Mouse (Mus musculus): ENCODE measurements around the gene Cib1. TPM values are rescaled to one million over a fixed set of nuclear protein-coding genes. Genes with fewer than 3 reads are reported as not detected.
A peak's percentile ranks its signal among the peaks of the same experiment; 100 is the strongest.

Cib1 gene
- polyA plus RNA-seq, 1 experiment from 2014 or later, result 189 TPM

DNA sequence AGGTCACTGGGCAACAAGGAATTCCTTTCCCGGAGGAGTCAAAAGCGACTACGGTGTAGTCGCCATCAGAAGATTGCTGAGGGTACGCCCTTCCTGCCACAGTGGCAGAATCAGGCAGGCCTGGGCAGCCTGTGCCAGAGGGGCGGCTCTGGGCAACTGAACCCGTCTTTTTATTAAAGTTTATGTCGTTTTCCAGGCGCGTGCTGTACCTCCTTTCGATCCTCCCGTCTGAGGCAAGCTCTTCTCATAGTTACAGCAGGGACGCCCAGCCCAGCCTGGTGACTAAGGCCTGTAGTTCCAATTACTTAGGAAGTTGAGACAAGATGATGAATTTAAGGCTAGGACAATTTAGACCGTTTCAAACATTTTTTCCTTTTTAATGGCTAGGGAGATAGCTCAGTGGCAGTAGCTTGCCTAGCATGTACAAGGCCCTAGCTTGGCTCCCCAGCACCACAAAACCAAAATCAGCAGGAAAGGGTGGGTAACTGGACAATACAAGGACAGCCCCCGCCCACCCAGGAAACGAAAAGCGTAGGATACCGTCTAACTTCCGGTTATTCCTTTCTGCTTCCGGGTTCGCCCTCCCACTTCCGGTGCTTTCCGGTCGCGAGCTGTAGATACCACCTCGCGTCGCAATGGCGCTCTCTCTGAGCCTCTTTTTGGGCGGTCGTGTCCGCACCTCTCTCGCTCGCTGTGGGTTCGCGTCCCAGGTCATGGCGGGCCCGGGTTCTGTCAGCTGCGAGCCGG, 28.2 kb upstream of the Cib1 start, which contains the start of gene Ngrn:
TSS of gene Ngrn (plus strand) at position 591 of the 747 bp plus-strand sequence.
- Histone ChIP-seq H3K4me1 (replicated peaks; ENCODE audit: control insufficient read depth, insufficient read depth) (peaks cover 2% of the 10 kb centered on the region; the same call in 1 of the 2 replicates), H3K9ac (ENCODE audit: low read length) (peak within 1 kb of the TSS; percentile 87), H3K4me2 (replicated peaks; ENCODE audit: low read depth) (peak within 1 kb of the TSS; percentile 91), H3K27ac (replicated peaks) (peak within 1 kb of the TSS; percentile 87), H3K4me3 (ENCODE audit: low read depth, low read length) (peak within 1 kb of the TSS; percentile 83), H3K36me3 (ENCODE audit: control insufficient read depth, insufficient read depth, low read length) (peaks cover 13% of the 10 kb centered on the region), H3K27me3 (ENCODE audit: control insufficient read depth, insufficient read depth, low read length) (no peaks in the 10 kb centered on the region), H3K9me3 (ENCODE audit: control insufficient read depth, low read length) (no peaks in the 10 kb centered on the region)
- WGBS, result 26% methylated on average over 40 of the region's 40 CpGs
- TF ChIP-seq CTCF (IDR thresholded peaks at IDR 0.05; ENCODE audit: low read depth) (peak; percentile 46), EP300 (optimal IDR thresholded peaks at IDR 0.05) (no peak)
- ATAC-seq (ENCODE audit: low FRiP score, low TSS enrichment) (peak; percentile 91), DNase-seq (ENCODE audit: low spot score) (peak; percentile 88)

DNA sequence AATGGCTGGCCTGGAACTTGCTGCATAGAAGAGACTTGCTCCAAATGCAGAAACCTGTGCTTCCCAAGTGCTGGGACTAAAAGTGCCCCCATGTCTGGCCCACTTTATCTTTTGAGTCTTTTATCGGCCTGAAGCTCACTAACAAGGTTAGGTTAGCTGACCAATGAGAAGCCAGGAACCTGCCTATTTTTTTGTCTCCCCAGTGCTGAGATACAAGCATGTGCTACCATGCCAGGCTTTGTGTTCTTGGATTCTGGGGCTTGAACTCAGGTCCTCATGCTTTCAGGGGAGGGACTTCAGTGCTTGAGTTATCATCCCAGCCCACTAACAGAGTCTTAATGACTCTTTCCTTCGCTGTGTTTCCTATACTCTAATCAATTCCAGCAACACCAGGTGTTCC, 25.1 kb upstream of the Cib1 start:
- H3K4me2 ChIP-seq (replicated peaks; ENCODE audit: low read depth), result no peak overlapping the region
- no peak overlapping the region for H3K27ac ChIP-seq (replicated peaks)
- WGBS, result 64% methylated on average over 2 of the region's 2 CpGs
- H3K36me3 ChIP-seq (ENCODE audit: control insufficient read depth, insufficient read depth, low read length), result no peaks in the 10 kb centered on the region
- TF ChIP-seq EP300 (optimal IDR thresholded peaks at IDR 0.05), result no peak
- no peak for TF ChIP-seq CTCF (IDR thresholded peaks at IDR 0.05; ENCODE audit: low read depth)
- ATAC-seq (ENCODE audit: low FRiP score, low TSS enrichment) (no peak), DNase-seq (ENCODE audit: low spot score) (no peak)
- H3K4me1 ChIP-seq (replicated peaks; ENCODE audit: control insufficient read depth, insufficient read depth), result peaks cover 2% of the 10 kb centered on the region; the same call in 1 of the 2 replicates
- no peak overlapping the region for H3K4me3 ChIP-seq (ENCODE audit: low read depth, low read length)
- H3K27me3 ChIP-seq (ENCODE audit: control insufficient read depth, insufficient read depth, low read length), result no peaks in the 10 kb centered on the region
- no peaks in the 10 kb centered on the region for H3K9me3 ChIP-seq (ENCODE audit: control insufficient read depth, low read length)
- no peak overlapping the region for H3K9ac ChIP-seq (ENCODE audit: low read length)

DNA sequence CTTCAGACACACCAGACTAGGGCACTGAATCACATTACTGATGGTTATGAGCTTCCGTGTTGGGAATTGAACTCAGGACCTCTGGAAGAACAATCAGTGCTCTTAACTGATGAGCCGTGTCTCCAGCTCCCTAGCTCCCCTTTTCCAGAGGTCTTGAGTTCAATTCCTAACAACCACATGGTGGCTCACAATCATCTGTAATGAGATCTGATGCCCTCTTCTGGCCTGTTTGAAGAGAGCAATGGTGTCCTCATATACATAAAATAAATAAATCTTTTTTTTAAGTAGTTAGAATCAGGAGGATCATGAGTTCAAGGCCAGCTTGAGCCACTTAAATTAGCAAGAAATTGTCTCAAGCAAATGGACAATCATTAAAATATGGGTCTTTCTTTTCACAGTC, 23.4 kb upstream of the Cib1 start:
- DNase-seq (ENCODE audit: low spot score) (no peak), ATAC-seq (ENCODE audit: low FRiP score, low TSS enrichment) (no peak)
- Histone ChIP-seq H3K27ac (replicated peaks) (no peak overlapping the region), H3K36me3 (ENCODE audit: control insufficient read depth, insufficient read depth, low read length) (no peaks in the 10 kb centered on the region), H3K4me2 (replicated peaks; ENCODE audit: low read depth) (no peak overlapping the region), H3K27me3 (ENCODE audit: control insufficient read depth, insufficient read depth, low read length) (no peaks in the 10 kb centered on the region), H3K4me1 (replicated peaks; ENCODE audit: control insufficient read depth, insufficient read depth) (no peaks in the 10 kb centered on the region), H3K4me3 (ENCODE audit: low read depth, low read length) (no peak overlapping the region), H3K9ac (ENCODE audit: low read length) (no peak overlapping the region), H3K9me3 (ENCODE audit: control insufficient read depth, low read length) (no peaks in the 10 kb centered on the region)
- WGBS, result 70% methylated on average over 2 of the region's 2 CpGs
- TF ChIP-seq EP300 (optimal IDR thresholded peaks at IDR 0.05) (no peak), CTCF (IDR thresholded peaks at IDR 0.05; ENCODE audit: low read depth) (peak; percentile 51)

DNA sequence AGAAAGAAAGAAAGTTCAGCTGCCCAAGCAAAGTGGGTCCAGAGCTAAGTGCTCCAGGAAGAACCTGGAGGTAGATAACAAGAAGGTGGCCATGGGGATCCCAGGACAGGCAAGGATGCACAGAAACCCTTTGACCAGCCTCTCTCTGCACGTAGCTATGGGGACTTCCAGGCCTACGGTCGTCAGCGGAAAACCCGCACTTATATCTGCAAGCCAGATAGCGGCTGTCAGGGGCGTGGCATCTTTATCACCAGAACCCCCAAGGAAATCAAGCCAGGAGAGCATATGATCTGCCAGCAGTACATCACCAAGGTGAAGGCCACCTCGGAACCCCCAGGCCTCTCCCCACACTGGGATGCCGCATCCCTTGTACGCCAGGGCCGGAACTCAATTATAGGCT, 20.3 kb upstream of the Cib1 start:
- no peaks in the 10 kb centered on the region for H3K4me1 ChIP-seq (replicated peaks; ENCODE audit: control insufficient read depth, insufficient read depth)
- H3K9ac ChIP-seq (ENCODE audit: low read length), result no peak overlapping the region
- H3K4me2 ChIP-seq (replicated peaks; ENCODE audit: low read depth), result no peak overlapping the region
- TF ChIP-seq CTCF (IDR thresholded peaks at IDR 0.05; ENCODE audit: low read depth), result no peak
- no peak for TF ChIP-seq EP300 (optimal IDR thresholded peaks at IDR 0.05)
- H3K4me3 ChIP-seq (ENCODE audit: low read depth, low read length), result no peak overlapping the region
- DNase-seq (ENCODE audit: low spot score) (no peak), ATAC-seq (ENCODE audit: low FRiP score, low TSS enrichment) (no peak)
- no peaks in the 10 kb centered on the region for H3K27me3 ChIP-seq (ENCODE audit: control insufficient read depth, insufficient read depth, low read length)
- 85% methylated on average over 11 of the region's 11 CpGs for WGBS
- H3K27ac ChIP-seq (replicated peaks), result no peak overlapping the region
- H3K36me3 ChIP-seq (ENCODE audit: control insufficient read depth, insufficient read depth, low read length), result no peaks in the 10 kb centered on the region
- no peaks in the 10 kb centered on the region for H3K9me3 ChIP-seq (ENCODE audit: control insufficient read depth, low read length)

DNA sequence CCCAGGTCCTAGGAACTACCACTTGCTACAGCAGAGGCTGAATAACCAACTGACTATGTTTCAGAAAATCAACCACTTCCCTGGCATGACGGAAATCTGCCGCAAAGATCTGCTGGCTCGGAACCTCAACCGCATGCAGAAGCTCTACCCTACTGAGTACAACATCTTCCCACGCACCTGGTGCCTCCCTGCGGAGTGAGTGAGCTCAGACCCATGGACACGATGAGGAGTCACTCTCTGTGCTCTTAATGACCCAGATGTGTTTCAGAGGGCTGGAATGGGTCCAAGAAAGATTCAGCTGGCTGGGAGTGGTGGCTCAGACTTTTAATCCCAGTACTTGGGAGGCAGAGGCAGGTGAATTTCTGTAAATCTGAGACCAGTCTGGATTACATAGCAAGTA, 19.8 kb upstream of the Cib1 start:
- Histone ChIP-seq H3K27ac (replicated peaks) (no peak overlapping the region), H3K36me3 (ENCODE audit: control insufficient read depth, insufficient read depth, low read length) (no peaks in the 10 kb centered on the region), H3K9ac (ENCODE audit: low read length) (no peak overlapping the region), H3K4me3 (ENCODE audit: low read depth, low read length) (no peak overlapping the region), H3K9me3 (ENCODE audit: control insufficient read depth, low read length) (no peaks in the 10 kb centered on the region), H3K4me2 (replicated peaks; ENCODE audit: low read depth) (no peak overlapping the region), H3K4me1 (replicated peaks; ENCODE audit: control insufficient read depth, insufficient read depth) (no peaks in the 10 kb centered on the region), H3K27me3 (ENCODE audit: control insufficient read depth, insufficient read depth, low read length) (no peaks in the 10 kb centered on the region)
- TF ChIP-seq CTCF (IDR thresholded peaks at IDR 0.05; ENCODE audit: low read depth) (no peak), EP300 (optimal IDR thresholded peaks at IDR 0.05) (no peak)
- WGBS, result 78% methylated on average over 7 of the region's 7 CpGs
- ATAC-seq (ENCODE audit: low FRiP score, low TSS enrichment), result no peak
- DNase-seq (ENCODE audit: low spot score), result no peak

DNA sequence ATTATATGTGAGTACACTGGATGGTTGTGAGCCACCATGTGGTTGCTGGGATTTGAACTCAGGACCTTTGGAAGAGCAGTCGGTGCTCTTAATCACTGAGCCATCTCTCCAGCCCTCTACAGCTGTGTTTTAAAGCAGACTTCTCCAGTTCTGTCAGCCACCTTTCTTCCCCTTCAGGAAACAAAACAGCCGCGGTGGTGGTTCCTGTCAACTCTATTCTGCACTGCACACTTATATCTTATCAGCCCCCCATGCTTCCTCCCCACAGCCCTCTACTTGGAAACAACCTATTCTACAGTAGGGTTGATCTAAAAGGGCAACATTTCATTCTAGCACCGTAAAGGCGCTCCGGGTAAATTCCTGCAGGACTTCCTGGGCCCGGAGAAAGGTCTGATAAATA, 14.2 kb upstream of the Cib1 start:
- ATAC-seq (ENCODE audit: low FRiP score, low TSS enrichment) (no peak), DNase-seq (ENCODE audit: low spot score) (no peak)
- peak overlapping the region; percentile 65 for H3K4me2 ChIP-seq (replicated peaks; ENCODE audit: low read depth)
- no peaks in the 10 kb centered on the region for H3K27me3 ChIP-seq (ENCODE audit: control insufficient read depth, insufficient read depth, low read length)
- no peak overlapping the region for H3K9ac ChIP-seq (ENCODE audit: low read length)
- 31% methylated on average over 7 of the region's 7 CpGs for WGBS
- no peaks in the 10 kb centered on the region for H3K4me1 ChIP-seq (replicated peaks; ENCODE audit: control insufficient read depth, insufficient read depth)
- no peak overlapping the region for H3K27ac ChIP-seq (replicated peaks)
- no peaks in the 10 kb centered on the region for H3K9me3 ChIP-seq (ENCODE audit: control insufficient read depth, low read length)
- TF ChIP-seq EP300 (optimal IDR thresholded peaks at IDR 0.05) (no peak), CTCF (IDR thresholded peaks at IDR 0.05; ENCODE audit: low read depth) (no peak)
- peak overlapping the region; percentile 60 for H3K4me3 ChIP-seq (ENCODE audit: low read depth, low read length)
- no peaks in the 10 kb centered on the region for H3K36me3 ChIP-seq (ENCODE audit: control insufficient read depth, insufficient read depth, low read length)
